Mouse (Mus musculus) C2C12 (cell line): ENCODE results near the gene Cage1.

Experiments used
- CEBPB ChIP-seq: IDR thresholded peaks from one replicate; pipeline ENCODE4 v1.6.1; 2011; ENCODE audit warnings: low read depth, mild to moderate bottlenecking, control low read depth, moderate library complexity
- CTCF ChIP-seq: IDR thresholded peaks from one replicate; pipeline ENCODE4 v1.5.1; 2011; ENCODE audit not compliant: control insufficient read depth, insufficient read depth, insufficient read length
- MAX ChIP-seq: IDR thresholded peaks from one replicate; pipeline ENCODE4 v1.6.1; 2011; ENCODE audit warnings: mild to moderate bottlenecking, control low read depth
- MYOD1 ChIP-seq: IDR thresholded peaks from one replicate; pipeline ENCODE4 v1.6.1; 2011; ENCODE audit warnings: low read depth; ENCODE audit not compliant: control insufficient read depth, insufficient read length
- MYOG ChIP-seq: IDR thresholded peaks from one replicate; pipeline ENCODE4 v1.6.1; 2011; ENCODE audit not compliant: control insufficient read depth, insufficient read length; ENCODE audit errors: extremely low read depth
- USF1 ChIP-seq: IDR thresholded peaks from one replicate; pipeline ENCODE4 v1.6.1; 2011; ENCODE audit warnings: low read depth, mild to moderate bottlenecking, control low read depth, moderate library complexity

- TF ChIP-seq CTCF (peak; percentile 73), MYOG (no peak), MYOD1 (no peak), CEBPB (no peak), USF1 (no peak), MAX (no peak)
Measured at GRCm38 (mm10) chr13:37969337-37969736, 67.5 kb downstream of the Cage1 start.
